8 mouse cellular contexts compared by ENCODE assay signal in the genomic region with DNA sequence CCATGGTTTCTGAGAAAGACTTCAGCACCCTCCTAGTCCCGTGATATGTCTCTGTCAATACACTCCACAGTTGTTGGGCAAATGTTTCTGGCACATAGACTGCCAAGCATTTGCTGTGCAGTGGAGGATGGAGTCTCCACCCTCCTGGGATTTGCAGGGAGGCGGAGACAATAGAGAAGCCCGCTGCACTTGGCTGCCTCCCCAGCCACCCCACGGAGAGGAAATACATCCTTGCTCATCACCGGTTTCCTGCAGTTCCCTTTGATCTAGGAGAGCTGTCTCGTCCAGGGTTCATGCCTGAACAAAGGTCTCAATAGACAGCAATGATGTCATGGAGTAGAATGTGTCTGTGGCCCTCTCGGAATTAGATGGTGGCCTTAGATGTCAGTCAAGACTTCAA. TPM values are rescaled to one million over a fixed set of nuclear protein-coding genes. Genes with fewer than 3 reads are reported as not detected.
DNase-seq lines count a peak whose midpoint lies in the region; ATAC-seq and TF ChIP-seq lines count a peak whose summit lies in the region.

No protein-coding gene starts in this region.

- H3K9ac ChIP-seq in forebrain, postnatal 0 days: no peak overlapping the region
- H3K9ac ChIP-seq in forebrain, embryonic 12.5 days: no peak overlapping the region

- H3K4me1 ChIP-seq in forebrain, postnatal 0 days (ENCODE audit: insufficient read depth): no peaks in the 10 kb centered on the region
- H3K4me1 ChIP-seq in forebrain, embryonic 12.5 days: peaks cover 16% of the 10 kb centered on the region

- intact Hi-C loops in heart, postnatal 10 days (cut with DNase I): no loop called here

- peaks cover 9% of the 10 kb centered on the region; the same call in 1 of the 2 replicates for H3K27me3 ChIP-seq in forebrain, postnatal 0 days (ENCODE audit: insufficient read depth, low read length)
- H3K27me3 ChIP-seq in forebrain, embryonic 12.5 days: peaks cover 23% of the 10 kb centered on the region

- no peak overlapping the region for H3K4me2 ChIP-seq in forebrain, postnatal 0 days (ENCODE audit: low read depth)
- H3K4me2 ChIP-seq in forebrain, embryonic 12.5 days: no peak overlapping the region

- no peak for DNase-seq in forebrain, postnatal 0 days
- DNase-seq in 416B (ENCODE audit: low read depth): peak; percentile 5
- peak; percentile 59 for DNase-seq in adrenal gland, postnatal 10 days
- DNase-seq in heart, postnatal 10 days: peak; percentile 57 to 61
- peak; percentile 86 to 87 for DNase-seq in kidney, postnatal 36 days
- no peak for DNase-seq in layer of hippocampus, postnatal 10 days (ENCODE audit: low spot score in 2 of 2)
- no peak for DNase-seq in cerebellum, adult 9-10 months

- no peak; the same call in 1 of the 2 replicates for ATAC-seq in forebrain, postnatal 0 days
- no peak for ATAC-seq in forebrain, embryonic 12.5 days (ENCODE audit: low FRiP score)

- no peaks in the 10 kb centered on the region for H3K36me3 ChIP-seq in forebrain, postnatal 0 days (ENCODE audit: insufficient read depth)
- no peaks in the 10 kb centered on the region for H3K36me3 ChIP-seq in forebrain, embryonic 12.5 days (replicated peaks)

- 16% methylated on average over 7 of the region's 7 CpGs for WGBS in forebrain, postnatal 0 days
- WGBS in forebrain, embryonic 12.5 days: 26% methylated on average over 7 of the region's 7 CpGs

- H3K9me3 ChIP-seq in forebrain, postnatal 0 days (ENCODE audit: low read length): no peaks in the 10 kb centered on the region
- no peaks in the 10 kb centered on the region for H3K9me3 ChIP-seq in forebrain, embryonic 12.5 days

- TF ChIP-seq CTCF in forebrain, postnatal 0 days (IDR thresholded peaks at IDR 0.05; ENCODE audit: low read depth): no peak

- no peak overlapping the region for H3K4me3 ChIP-seq in forebrain, postnatal 0 days (ENCODE audit: low read depth, low read length)
- no peak overlapping the region for H3K4me3 ChIP-seq in forebrain, embryonic 12.5 days (replicated peaks)

- H3K27ac ChIP-seq in forebrain, postnatal 0 days (ENCODE audit: low read depth, low read length): peak overlapping the region; percentile 21; the same call in 1 of the 2 replicates
- no peak overlapping the region for H3K27ac ChIP-seq in forebrain, embryonic 12.5 days

RNA-seq across cellular contexts. Expression of a gene that starts 4.9 kb away (rescaled TPM):
- 1.3 and 2.9 TPM in 2 replicates for total RNA-seq in forebrain, postnatal 0 days (2014; rRNA removed)
- polyA plus RNA-seq in forebrain, postnatal 0 days (2015; fragmentation: Nextera tagmentation; extraction: Ambion mirVana): 1.1 and 1.8 TPM in 2 replicates
- polyA plus RNA-seq in forebrain, embryonic 12.5 days (2016; fragmentation: Nextera tagmentation; extraction: Ambion mirVana): 1.8 and 3.5 TPM in 2 replicates
- 1 to 10 TPM; 1.9 to 3.3 TPM for total RNA-seq in adrenal gland, postnatal 10 days (2021)
- 10 to 100 TPM in 1 of 2 experiments, 1 to 10 TPM in 1; 9.8 to 10.8 TPM for total RNA-seq in heart, postnatal 10 days (2021)
- total RNA-seq in layer of hippocampus, postnatal 10 days (2021): 1 to 10 TPM; 2.7 TPM

RNA-seq across cellular contexts. Expression of a gene that starts 38.5 kb away (rescaled TPM):
- total RNA-seq in forebrain, postnatal 0 days (2014; rRNA removed): 4.6 and 6.2 TPM in 2 replicates
- polyA plus RNA-seq in forebrain, postnatal 0 days (2015; fragmentation: Nextera tagmentation; extraction: Ambion mirVana): 5.2 and 5.9 TPM in 2 replicates
- polyA plus RNA-seq in forebrain, embryonic 12.5 days (2016; fragmentation: Nextera tagmentation; extraction: Ambion mirVana): 18.0 and 18.5 TPM in 2 replicates
- 1 to 10 TPM; 9.0 to 9.4 TPM for total RNA-seq in adrenal gland, postnatal 10 days (2021)
- total RNA-seq in heart, postnatal 10 days (2021): 1 to 10 TPM; 4.6 to 5.3 TPM
- 1 to 10 TPM; 7.3 to 7.7 TPM for total RNA-seq in layer of hippocampus, postnatal 10 days (2021)

Comparison
In these comparisons a context has a peak if more than half of its experiments do, and no peak if none do; other contexts are left out.
1. DNase-seq: peak in 416B (single experiment), adrenal gland, postnatal 10 days (single experiment), heart, postnatal 10 days (2 of 2) and kidney, postnatal 36 days (2 of 2); none in forebrain, postnatal 0 days (single experiment), layer of hippocampus, postnatal 10 days (0 of 2) and cerebellum, adult 9-10 months (single experiment).